Mouse (Mus musculus) left cerebral cortex, postnatal 25 days (tissue): ENCODE measurements around the gene Cenpp. TPM values are rescaled to one million over a fixed set of nuclear protein-coding genes. Genes with fewer than 3 reads are reported as not detected.
"Not testable (repeated sequence)": the region's sequence is repeated elsewhere in the genome, so short reads cannot be mapped to it uniquely, and the experiment has no call there.

Experiments
- DNase-seq, 2 experiments: peaks; one replicate each; pipeline ENCODE4 v3.0.0; 2022; ENCODE audit warnings: low spot score in 2 of 2, mixed read lengths in 1 of 2
- intact Hi-C: fragments of 180-260 bp; cut with DNase I; formaldehyde crosslinking; loops from one replicate; pipeline ENCODE4 v1.15.1; 2025
- total RNA-seq, 2 experiments: library from RNA; stranded (reverse); gene quantifications; 2 replicates each; pipeline ENCODE4 v1.2.3; 2021

Cenpp gene
- total RNA-seq, 2 experiments from 2014 or later, result 0.39 to 0.53 TPM

DNA sequence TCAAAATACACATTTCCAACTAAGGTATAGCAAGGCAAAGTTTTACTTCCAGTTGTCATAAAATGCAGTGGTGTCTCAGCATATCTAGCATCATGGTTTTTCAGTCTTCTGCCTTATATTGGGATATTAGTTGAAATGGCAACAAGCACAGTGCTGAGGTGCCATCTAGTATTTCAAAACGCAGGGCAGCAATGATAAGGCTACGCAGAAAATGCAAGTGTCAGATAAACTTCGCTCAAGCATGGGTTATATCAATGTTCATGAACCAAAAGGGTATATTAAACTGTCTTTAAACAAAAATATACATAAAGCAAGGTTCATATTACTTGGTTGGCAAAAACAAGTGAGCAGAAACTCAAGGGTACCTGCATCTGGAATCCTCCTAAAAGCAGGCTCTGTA lies 35.6 kb downstream of the Cenpp start:
- intact Hi-C loops, result no loop called here
- no peak for DNase-seq

GRCm38 (mm10) chr13:49608589-49609322 lies 43.8 kb downstream of the Cenpp start:
- intact Hi-C loops, result no loop called here
- DNase-seq, result no peak

DNA sequence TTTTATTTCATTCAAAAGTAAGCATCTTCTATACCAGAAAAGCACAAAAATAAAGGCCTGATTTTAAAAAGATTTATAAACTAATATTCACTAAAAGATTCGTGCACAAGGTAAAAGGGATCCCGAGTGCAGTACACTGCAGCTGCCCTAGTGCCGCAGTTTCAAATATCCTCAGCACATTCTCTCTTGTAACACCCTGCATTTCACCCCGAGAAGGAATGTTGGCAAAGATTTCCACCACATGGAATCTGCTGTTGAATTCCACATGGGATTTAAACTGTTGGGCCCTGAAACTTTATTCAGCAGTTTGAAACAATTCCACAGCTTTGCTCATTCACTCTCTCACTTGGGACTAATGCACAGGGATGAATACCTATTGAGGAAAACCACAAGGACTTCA lies 44.9 kb downstream of the Cenpp start, which contains the start of gene Ogn:
Gene Ogn, plus strand, starts transcription at position 333 of the 400 bp plus-strand sequence.
- peak in 1 of 2 experiments; percentile 10 for DNase-seq
- intact Hi-C loops, result no loop called here

- no peak for DNase-seq
- intact Hi-C loops, result no loop called here
Measured at GRCm38 (mm10) chr13:49603603-49604002, 49.0 kb downstream of the Cenpp start.

- DNase-seq, intact Hi-C loops: not testable (repeated sequence)
Measured at GRCm38 (mm10) chr13:49602541-49602940, 50.0 kb downstream of the Cenpp start.

- DNase-seq, result peak in 1 of 2 experiments; percentile 28
- intact Hi-C loops, result no loop called here
Measured at GRCm38 (mm10) chr13:49586062-49586461, 66.5 kb downstream of the Cenpp start.

GRCm38 (mm10) chr13:49584307-49585005 lies 68.1 kb downstream of the Cenpp start:
- no peak for DNase-seq
- intact Hi-C loops, result no loop called here

DNA sequence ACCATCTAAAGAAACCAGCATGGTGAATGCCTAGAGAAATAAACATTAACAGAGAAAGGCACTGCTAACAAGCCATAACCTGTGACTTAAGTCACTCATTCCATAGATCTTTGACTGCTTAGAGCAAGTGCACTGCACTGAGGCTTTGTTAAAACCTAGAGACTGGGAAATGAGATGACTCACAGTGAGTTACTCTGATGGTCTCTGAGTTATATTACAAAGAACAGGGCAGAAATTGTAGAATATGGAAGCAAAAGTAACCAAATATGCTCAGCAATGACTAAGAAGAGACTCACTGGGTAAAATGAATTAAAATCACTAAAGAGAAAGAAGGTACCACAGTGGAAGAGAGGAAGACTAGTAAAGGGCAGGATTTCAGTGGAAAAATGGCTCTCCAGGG lies 68.7 kb downstream of the Cenpp start:
- DNase-seq, result no peak
- intact Hi-C loops, result no loop called here

DNA sequence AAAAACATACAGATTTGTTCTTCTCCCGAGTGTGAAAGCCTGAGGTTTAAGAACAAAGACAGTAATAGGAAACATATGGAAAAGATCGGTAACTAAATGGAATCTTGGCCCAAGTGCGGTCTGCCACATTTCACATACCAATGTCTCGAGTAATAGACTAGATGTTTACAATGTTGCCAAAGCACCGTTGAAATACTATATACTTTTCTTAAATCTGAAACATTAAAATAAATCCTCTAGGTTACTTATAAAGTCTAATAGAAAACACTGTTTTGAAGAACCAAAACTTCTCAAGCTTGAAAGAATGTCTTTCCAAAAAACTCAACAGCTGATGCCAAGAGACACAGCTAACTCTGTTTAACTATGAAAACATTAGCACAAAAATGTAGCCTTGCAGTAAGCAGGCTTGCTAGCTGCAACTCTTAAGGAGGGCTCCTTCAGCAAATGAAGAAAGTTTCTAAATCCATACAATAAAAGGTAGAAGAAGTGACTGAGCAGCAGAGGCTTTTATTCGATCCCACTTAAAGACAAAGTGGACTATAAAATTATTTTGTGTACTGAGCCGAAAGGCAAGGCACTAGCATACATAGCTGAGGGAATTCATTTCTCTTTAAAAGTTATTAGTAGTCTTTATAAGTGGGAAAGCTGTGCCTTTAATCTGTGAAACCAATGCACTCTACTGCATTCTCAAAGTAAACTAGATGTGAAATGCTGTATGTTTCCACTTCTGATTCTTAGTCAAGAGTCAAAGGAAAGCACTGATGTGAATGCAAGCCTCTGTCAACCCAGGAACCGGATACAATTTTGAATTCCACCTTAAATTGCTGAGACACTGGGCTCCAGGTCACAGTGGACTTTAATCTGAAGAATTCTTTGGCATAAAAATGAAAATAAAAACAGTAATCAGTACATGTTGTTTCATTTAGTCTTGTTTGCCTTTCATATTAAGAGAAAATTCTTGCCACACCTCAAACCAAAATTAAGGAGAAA lies 70.7 kb downstream of the Cenpp start, which contains the start of gene Omd:
Gene Omd, plus strand, starts transcription at position 922 of the 990 bp plus-strand sequence.
- DNase-seq, result no peak
- intact Hi-C loops, result no loop called here

GRCm38 (mm10) chr13:49571418-49571817 lies 81.2 kb downstream of the Cenpp start:
- intact Hi-C loops, result no loop called here
- DNase-seq, result no peak

DNA sequence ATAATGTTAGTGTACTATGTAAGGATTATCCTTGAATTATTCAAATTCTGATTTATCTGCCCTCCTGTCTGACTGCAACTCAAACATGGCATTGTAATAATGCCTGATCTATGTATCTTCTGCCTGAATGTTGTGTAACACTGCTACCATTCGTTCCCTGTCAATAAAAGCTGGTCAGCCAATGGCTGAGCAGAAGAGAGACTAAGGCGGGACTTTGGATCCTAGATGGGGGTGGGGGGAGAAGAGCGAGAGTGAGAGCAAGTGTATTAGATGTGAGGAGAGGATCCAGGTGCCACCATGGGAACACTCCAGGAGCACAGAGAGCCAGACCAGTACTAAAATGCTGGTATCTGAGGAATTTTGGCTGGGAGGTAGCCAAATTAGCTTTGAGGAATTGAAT lies 82.2 kb downstream of the Cenpp start:
- intact Hi-C loops, result no loop called here
- no peak for DNase-seq

GRCm38 (mm10) chr13:49564347-49564746 lies 88.2 kb downstream of the Cenpp start:
- DNase-seq, result no peak
- intact Hi-C loops, result no loop called here

DNA sequence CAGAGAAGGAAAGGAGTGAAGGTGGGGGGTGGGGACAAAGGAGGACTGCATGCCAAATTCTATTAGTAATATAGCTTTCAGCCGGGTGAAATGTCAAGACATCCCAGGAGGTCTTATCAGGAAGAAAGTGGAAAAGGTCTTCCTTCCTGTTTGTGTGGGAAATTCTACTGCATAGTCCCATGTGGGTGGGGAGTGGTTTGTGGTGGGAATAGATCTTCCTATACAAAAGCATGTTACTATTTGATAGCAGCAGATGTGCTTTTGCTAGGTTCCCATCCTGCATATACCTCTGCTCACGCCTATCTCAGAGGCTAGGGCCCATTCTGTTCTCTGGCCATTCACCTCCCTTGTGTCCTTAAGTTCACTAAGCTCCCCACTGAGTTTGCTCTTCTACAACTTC lies 91.7 kb downstream of the Cenpp start:
- intact Hi-C loops, result no loop called here
- no peak for DNase-seq

DNA sequence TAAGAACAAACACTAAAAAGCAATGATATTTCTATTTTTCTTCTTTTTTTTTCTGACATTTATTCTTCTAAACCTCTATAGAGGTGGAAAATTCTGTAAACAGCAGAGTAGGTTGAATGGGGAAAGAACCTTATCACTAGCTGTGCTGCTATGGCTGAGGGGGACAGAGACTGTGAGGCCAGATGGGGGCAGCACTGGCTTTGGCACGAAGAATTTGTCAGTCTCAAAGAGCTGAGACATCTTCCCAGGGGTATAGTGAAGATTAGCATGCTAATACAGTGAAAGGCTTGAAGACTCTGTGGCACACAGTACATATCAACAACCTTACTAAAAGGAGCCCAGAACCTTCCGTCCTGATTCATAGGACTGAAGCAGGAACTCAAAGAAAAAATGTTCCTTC lies 93.4 kb downstream of the Cenpp start:
- no peak for DNase-seq
- intact Hi-C loops, result loop anchor here (5.0 kb wide), 1 partner anchor 83 kb away; no protein-coding TSS in a partner anchor

DNA sequence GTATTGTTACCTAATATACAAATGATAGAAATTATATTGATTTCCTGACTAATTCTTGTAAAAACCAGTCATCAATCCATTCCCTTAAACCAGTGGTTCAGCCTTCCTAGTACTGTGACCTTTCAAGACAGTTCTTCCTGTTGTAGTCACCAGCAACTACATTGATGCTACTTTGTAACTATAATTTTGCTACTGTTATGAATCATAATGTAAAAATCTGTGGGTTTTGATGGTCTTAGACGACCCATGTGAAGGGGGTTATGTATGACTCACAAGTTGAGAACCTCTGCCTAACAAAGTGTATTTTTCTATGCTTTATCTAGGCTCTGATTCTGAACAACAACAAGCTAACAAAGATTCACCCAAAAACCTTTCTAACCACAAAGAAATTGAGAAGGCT lies 95.7 kb downstream of the Cenpp start:
- DNase-seq, result no peak
- intact Hi-C loops, result loop anchor here (5.0 kb wide), 1 partner anchor 85 kb away; no protein-coding TSS in a partner anchor

GRCm38 (mm10) chr13:49556203-49556602 lies 96.4 kb downstream of the Cenpp start:
- intact Hi-C loops, result loop anchor here (5.0 kb wide), 1 partner anchor 86 kb away; no protein-coding TSS in a partner anchor
- DNase-seq, result no peak

GRCm38 (mm10) chr13:49554519-49554918 lies 98.1 kb downstream of the Cenpp start:
- intact Hi-C loops, result no loop called here
- DNase-seq, result no peak

GRCm38 (mm10) chr13:49549616-49550015 lies 103.0 kb downstream of the Cenpp start:
- intact Hi-C loops, result no loop called here
- no peak for DNase-seq

GRCm38 (mm10) chr13:49547563-49548150 lies 104.9 kb downstream of the Cenpp start:
- no peak for DNase-seq
- intact Hi-C loops, result no loop called here
